Mouse (Mus musculus): ENCODE results near the gene Nap1l1.

Nap1l1 gene

GRCm38 (mm10) chr10:111515071-111516010 lies 42.3 kb downstream of the Nap1l1 start:
- no peak for DNase-seq (ENCODE audit: low read depth in 2 of 2, low spot score in 2 of 2)

- peak in 1 of 2 experiments; percentile 19 for DNase-seq (ENCODE audit: low read depth in 2 of 2, low spot score in 2 of 2)
Measured at GRCm38 (mm10) chr10:111516172-111516588, 43.2 kb downstream of the Nap1l1 start.

GRCm38 (mm10) chr10:111516804-111517436 lies 43.9 kb downstream of the Nap1l1 start:
- no peak for DNase-seq (ENCODE audit: low read depth in 2 of 2, low spot score in 2 of 2)

- no peak for DNase-seq (ENCODE audit: low read depth in 2 of 2, low spot score in 2 of 2)
Measured at GRCm38 (mm10) chr10:111518350-111518749, 45.3 kb downstream of the Nap1l1 start.

- DNase-seq (ENCODE audit: low read depth in 2 of 2, low spot score in 2 of 2) = no peak
Measured at GRCm38 (mm10) chr10:111519620-111520370, 46.8 kb downstream of the Nap1l1 start.

- DNase-seq (ENCODE audit: low read depth in 2 of 2, low spot score in 2 of 2) = no peak
Measured at GRCm38 (mm10) chr10:111520621-111521020, 47.6 kb downstream of the Nap1l1 start.

- no peak for DNase-seq (ENCODE audit: low read depth in 2 of 2, low spot score in 2 of 2)
Measured at GRCm38 (mm10) chr10:111521636-111522035, 48.6 kb downstream of the Nap1l1 start.

GRCm38 (mm10) chr10:111522230-111522629 lies 49.2 kb downstream of the Nap1l1 start:
- no peak for DNase-seq (ENCODE audit: low read depth in 2 of 2, low spot score in 2 of 2)

GRCm38 (mm10) chr10:111523894-111524293 lies 50.9 kb downstream of the Nap1l1 start:
- DNase-seq (ENCODE audit: low read depth in 2 of 2, low spot score in 2 of 2) = no peak

- DNase-seq (ENCODE audit: low read depth in 2 of 2, low spot score in 2 of 2) = no peak
Measured at GRCm38 (mm10) chr10:111527057-111527456, 54.0 kb downstream of the Nap1l1 start.

GRCm38 (mm10) chr10:111527613-111528012 lies 54.6 kb downstream of the Nap1l1 start:
- DNase-seq (ENCODE audit: low read depth in 2 of 2, low spot score in 2 of 2) = no peak

- DNase-seq (ENCODE audit: low read depth in 2 of 2, low spot score in 2 of 2) = no peak
Measured at GRCm38 (mm10) chr10:111528283-111528682, 55.3 kb downstream of the Nap1l1 start.

- DNase-seq (ENCODE audit: low read depth in 2 of 2, low spot score in 2 of 2) = no peak
Measured at GRCm38 (mm10) chr10:111530398-111530797, 57.4 kb downstream of the Nap1l1 start.

- no peak for DNase-seq (ENCODE audit: low read depth in 2 of 2, low spot score in 2 of 2)
Measured at GRCm38 (mm10) chr10:111534691-111535090, 61.7 kb downstream of the Nap1l1 start.

- no peak for DNase-seq (ENCODE audit: low read depth in 2 of 2, low spot score in 2 of 2)
Measured at GRCm38 (mm10) chr10:111537410-111537809, 64.4 kb downstream of the Nap1l1 start.

- DNase-seq (ENCODE audit: low read depth in 2 of 2, low spot score in 2 of 2) = no peak
Measured at GRCm38 (mm10) chr10:111539724-111540324, 66.8 kb downstream of the Nap1l1 start.

GRCm38 (mm10) chr10:111540678-111541077 lies 67.7 kb downstream of the Nap1l1 start:
- DNase-seq (ENCODE audit: low read depth in 2 of 2, low spot score in 2 of 2) = no peak

GRCm38 (mm10) chr10:111543106-111543505 lies 70.1 kb downstream of the Nap1l1 start:
- DNase-seq (ENCODE audit: low read depth in 2 of 2, low spot score in 2 of 2) = no peak

GRCm38 (mm10) chr10:111543781-111544260 lies 70.8 kb downstream of the Nap1l1 start:
- no peak for DNase-seq (ENCODE audit: low read depth in 2 of 2, low spot score in 2 of 2)

- no peak for DNase-seq (ENCODE audit: low read depth in 2 of 2, low spot score in 2 of 2)
Measured at GRCm38 (mm10) chr10:111544311-111544710, 71.3 kb downstream of the Nap1l1 start.

- DNase-seq (ENCODE audit: low read depth in 2 of 2, low spot score in 2 of 2) = no peak
Measured at GRCm38 (mm10) chr10:111545648-111546047, 72.6 kb downstream of the Nap1l1 start.
